Mouse (Mus musculus): Measurements from ENCODE around the gene Gm20388.

Gene Gm20388

DNA sequence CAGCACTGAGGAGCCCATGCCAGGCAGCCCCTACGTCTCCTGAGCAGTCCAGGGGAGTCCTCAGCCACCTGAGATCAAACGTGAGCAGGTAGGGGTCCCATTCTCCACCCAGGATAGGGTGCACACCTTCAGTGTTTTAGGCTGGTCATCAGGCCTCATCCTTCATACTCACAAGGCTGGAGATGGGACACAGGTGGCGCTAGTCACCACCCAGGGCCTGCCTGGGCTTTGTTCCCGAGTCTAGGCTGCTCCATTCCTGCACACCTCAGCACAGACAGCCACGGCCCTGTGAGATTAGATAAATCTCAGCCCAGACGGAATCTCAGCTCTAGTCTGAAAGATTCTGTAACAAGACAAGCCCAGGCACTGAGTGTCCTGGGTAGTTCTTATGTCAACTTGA is 1993.3 kb downstream of the Gm20388 start:
- DNase-seq (ENCODE audit: low spot score in 2 of 2), result no peak

DNA sequence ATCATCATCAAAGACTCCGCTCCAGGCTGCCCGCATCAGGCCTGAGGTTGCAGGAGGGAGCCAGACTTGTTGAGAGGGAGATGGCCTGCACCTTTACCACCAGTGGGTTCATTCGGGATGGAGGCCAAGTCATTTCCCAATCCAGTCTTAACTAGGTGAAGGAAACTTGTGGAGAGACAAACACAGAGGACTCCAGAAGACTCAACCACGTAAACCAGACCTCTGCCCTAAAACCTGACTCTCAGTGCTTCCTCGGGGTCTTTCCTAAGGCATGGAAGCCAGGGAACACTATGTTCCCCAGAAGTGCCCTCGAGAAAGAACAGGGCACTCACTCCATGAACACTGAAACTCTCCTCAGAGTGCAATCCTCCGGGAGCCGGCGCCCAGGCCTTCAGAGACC is 1994.4 kb downstream of the Gm20388 start:
- no peak for DNase-seq (ENCODE audit: low spot score in 2 of 2)

DNA sequence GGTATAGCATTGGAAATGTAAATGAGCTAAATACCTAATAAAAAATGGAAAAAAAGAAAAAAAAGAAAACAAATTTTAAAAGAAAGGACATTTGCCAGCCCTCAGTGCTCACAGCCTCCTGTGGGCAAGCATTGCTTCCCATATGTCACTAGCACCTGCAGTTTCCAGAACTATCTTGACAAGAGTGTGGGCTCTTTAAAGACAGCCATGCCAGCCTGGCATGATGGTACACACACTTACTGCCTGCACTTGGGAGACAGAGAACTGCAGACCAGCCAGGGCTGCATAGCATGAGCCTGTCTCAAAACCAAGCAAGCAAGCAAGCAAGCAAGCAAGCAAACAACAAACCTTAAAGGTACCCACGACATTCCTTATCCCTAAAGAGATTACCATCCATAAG is 1994.8 kb downstream of the Gm20388 start:
- DNase-seq (ENCODE audit: low spot score in 2 of 2), result no peak

DNA sequence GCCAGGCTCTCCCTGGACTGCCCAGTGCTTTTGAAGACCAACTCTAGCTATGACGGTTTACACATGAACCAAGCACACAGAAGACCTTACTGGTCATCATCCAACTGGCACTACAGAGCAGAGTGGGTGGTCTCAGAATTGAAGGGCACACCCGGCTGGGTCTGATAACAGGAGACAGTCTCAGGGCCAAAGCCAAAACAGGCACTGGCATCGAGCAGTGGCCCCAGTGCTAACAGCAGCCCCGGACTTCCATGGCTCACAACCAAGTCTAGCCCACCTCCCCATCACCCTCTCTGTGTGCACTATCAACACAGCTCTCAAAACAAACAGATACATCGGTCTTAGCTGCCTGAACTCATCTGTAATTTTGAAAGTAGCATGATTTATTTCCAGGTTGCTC is 1995.2 kb downstream of the Gm20388 start:
- DNase-seq (ENCODE audit: low spot score in 2 of 2), result no peak

DNA sequence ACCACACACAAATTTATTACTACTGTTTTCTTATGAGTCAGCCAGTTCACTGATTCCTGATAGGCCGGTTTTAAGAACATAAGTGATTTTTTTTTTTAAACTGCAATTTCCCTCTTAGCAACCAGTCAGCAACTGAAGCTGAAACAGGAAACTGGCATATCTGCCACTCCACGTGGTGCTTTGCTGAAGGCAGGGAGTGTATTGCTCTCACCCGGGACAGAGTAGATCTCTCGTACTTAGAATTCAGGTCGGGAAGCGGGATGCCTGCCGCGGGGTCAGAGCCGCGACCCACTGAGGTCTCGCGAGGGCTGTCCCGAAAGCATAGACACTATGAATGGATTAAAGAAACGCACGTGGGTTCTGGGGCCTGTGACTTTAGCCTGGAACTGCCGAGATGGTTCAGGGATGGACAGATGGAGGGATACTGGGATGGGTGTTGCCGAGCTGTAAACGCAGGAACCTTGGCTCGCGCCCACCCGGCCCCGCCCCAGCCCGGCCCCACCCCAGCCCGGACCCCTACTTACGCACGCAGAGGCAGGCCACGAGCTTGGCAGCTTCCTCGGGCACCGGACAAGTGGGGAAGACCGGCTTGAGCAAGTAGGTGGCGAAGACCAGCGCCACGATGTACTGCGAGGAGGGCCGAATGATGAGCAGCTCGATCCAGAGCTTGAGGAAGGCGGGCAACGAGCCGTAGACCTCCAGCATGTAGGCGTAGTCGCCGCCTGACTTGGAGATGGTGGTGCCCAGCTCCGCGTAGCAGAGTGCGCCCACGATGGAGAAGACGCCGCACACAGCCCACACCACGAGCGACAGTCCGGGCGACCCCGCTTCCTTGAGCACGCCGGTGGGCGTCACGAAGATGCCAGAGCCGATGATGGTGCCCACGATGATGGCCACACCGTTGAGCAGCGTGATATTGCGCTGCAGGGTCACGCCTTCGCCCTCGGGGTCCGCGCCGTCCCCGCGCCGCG is 1996.2 kb downstream of the Gm20388 start:
- peak in 1 of 2 experiments; percentile 38 for DNase-seq (ENCODE audit: low spot score in 2 of 2)

DNA sequence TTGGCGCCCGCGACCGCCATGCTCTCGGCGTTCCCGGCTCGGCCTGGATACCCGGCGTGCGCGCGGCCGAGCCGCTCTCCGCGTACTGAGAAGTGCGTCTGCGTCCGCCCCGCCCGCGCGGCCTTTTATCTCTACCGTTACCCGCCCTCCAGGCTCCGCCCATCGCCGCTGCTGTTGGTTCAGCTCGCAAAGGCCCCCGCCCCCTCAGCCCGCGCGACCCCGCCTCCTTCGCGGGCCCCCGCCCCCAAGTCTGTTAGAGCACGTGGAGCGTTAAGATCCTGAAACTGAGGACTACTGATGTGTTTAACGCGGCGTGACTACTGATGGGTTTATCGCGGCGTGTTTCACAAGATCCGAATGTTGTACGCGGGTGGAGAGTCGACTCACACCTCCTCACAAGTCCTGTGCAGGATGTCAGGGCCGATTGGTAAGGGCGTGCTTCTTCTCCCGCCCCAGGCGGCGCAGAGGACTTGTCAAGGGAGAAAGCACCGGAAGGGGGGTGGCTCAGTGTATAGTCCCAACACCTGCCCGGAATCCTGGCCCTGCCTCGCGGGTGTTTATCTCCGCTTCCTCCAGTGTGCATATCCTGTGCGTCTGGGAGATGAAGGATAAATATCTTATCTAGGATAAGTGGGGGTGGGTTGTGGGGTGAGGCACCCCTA is 1997.1 kb downstream of the Gm20388 start, which contains the start of gene Slc7a5:
Slc7a5 (minus strand) TSS at position 108 of the 662 bp plus-strand sequence.
- DNase-seq (ENCODE audit: low spot score in 2 of 2), result peak; percentile 85 to 92

DNA sequence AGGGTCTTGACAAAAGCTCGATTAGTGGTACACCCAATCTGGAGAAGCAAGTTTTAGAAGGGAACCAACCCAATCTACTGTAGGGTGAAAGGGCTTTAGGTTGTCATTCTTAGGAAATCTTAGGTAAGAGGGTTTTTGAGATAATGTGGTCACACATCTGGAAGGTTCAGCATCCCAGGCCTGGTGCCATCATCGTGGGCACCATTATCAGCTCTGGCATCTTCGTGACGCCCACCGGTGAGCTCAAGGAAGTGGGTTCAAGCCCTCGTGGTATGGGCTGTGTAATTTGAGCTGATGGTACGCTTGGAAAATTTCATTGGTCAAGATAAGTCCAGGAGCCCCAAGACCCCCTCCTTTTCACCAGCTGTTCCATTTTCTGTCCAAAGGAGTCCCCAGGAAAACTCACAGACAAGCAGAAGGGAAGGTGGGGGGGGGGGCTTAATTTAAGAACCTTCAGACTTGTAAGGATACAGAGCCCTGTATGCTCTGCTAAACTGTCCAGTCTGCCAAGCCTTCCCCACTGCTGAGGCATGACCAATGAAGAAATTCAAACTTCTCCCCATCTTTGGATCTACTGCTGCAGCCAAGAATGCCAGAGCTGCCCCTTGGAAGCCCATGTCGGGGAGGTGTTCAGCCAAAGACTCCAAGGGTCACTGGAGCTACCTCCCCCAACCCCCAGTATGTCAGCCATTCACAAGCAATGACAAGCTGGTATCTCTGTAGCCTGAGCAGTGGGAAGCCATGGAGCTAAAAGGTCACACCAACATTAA is 1997.9 kb downstream of the Gm20388 start:
- DNase-seq (ENCODE audit: low spot score in 2 of 2), result no peak

DNA sequence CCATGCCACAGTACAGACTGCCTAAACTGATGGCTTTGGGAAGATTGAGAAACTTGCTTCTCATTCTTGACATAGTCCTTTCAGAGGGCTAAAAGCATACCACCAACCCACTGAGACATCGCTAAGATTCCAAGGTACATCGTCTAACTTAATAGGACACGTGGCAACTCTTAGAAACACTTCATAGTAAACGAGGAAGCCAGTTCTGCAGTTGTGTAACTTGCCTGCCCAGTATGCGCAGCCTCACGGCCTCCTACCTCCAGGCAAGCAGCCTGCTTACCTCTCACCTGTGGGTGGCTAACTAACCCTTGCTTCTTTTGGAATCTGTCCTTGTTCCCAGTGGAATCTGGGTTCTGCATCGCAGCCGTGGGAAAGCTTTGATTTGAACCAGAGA is 1998.5 kb downstream of the Gm20388 start:
- DNase-seq (ENCODE audit: low spot score in 2 of 2), result no peak

DNA sequence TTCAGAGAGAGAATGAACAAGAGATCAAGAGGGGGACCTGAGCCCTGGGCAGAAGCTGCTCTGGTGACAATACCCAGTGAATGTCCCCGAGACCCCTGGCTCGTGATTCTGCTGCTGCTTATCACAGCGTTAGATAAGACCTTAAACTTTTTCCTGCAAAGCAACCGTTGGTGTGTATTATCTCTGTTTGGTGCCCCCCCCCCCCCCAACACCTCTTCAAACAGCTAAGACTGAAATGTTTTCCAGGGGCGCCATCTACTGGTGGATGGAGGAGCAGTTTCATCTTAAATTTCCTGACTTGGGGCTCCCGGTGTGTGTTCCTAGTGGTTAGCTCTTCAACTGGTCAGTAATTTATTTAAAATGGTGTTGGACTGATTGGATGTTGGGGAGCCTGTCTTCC is 1999.0 kb downstream of the Gm20388 start:
- DNase-seq (ENCODE audit: low spot score in 2 of 2), result peak in 1 of 2 experiments; percentile 56

DNA sequence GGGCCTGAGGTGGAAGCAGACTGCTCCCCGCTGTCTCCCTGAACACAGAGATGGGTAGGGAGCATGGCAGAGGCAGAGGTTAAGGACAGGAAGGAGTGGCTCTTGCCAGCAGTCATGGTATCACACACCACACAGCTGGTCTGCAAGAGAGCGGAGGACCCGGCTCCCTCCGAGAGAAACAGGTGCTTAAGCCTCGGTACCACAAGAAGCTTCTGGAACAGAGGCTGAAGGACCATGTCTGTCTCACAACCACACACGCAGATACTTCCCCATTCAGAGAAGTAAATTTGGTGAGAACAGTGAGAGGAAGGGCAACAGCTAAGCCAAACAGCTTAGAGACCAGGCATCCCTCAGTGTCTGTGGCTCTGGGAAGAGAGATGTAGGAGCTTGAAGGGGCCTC is 2000.8 kb downstream of the Gm20388 start:
- no peak for DNase-seq (ENCODE audit: low spot score in 2 of 2)

DNA sequence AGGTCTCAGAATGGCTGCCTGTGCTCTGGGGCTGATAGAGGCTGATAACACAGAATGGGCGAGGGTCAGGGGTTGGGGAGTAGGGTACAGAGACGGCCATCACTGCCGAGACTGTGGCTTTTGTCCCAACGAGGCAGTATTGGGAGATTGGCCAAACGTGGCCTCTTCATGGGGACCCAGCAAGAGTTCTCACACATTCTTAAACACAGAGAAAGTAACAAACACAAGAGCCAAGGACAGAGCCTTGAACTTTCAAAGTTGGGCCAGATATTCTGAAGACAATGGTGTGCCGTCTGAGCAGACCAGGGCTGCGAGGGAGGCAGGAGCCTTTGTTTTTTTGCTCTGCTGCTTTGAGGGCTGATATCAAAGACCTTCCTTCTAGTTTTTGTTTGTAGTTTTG is 2001.3 kb downstream of the Gm20388 start:
- no peak for DNase-seq (ENCODE audit: low spot score in 2 of 2)

DNA sequence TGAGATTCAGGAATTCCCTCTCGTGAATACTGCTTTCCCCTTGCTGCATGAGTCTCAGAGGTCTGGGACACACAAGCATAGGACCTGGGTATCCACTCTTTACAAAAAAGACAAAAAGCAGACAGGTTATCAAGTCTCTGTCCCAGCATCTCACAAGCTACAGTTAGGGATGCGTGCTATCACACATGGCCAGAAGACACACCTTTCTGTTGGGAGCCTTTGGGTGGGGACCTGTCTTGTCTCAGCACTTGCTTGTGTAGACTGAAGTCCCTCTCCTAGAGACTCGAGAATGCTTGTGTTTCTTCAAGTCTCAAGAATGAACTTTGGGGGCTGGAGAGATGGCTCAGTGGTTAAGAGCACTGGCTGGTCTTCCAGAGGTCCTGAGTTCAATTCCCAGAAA is 2002.2 kb downstream of the Gm20388 start:
- DNase-seq (ENCODE audit: low spot score in 2 of 2), result no peak

DNA sequence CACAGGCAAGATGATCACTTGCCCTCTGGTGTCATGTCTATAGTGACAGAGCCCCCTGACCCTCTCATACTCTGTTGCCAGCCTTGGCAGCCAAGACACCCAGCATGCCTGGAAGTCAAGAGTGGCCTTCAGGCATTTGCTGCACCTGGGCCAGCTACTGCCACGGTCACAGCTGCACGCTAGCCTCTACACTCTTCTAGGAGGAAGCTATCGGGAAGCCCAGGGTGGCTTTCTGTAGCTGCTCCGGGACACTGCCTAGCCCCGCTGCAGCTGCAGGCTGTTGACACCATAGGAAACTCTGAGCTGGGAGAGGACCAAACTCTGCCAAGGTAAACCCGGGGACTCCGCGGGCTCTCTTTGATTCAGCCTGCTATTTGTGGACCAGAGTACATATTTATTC is 2002.7 kb downstream of the Gm20388 start:
- DNase-seq (ENCODE audit: low spot score in 2 of 2), result no peak

DNA sequence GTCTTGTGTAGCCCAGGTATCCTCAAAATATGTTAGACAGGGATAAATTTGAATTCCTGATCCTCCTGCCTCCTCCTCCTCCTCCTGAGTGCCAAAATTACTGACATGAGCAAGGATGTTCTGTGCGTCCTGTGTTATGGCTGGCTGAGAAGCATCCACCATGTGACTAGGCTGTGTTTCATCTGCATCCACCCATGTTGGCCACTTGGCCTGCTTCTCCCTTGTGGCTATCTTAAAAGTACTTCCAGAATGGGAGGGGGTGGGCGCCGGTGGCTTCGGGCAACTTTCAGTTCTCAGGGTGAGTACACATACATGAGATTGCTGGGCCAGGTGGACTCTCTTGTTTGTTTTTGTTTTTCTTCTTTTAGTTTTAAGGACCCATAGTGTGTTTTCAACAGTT is 2008.5 kb downstream of the Gm20388 start:
- DNase-seq (ENCODE audit: low spot score in 2 of 2), result no peak

DNA sequence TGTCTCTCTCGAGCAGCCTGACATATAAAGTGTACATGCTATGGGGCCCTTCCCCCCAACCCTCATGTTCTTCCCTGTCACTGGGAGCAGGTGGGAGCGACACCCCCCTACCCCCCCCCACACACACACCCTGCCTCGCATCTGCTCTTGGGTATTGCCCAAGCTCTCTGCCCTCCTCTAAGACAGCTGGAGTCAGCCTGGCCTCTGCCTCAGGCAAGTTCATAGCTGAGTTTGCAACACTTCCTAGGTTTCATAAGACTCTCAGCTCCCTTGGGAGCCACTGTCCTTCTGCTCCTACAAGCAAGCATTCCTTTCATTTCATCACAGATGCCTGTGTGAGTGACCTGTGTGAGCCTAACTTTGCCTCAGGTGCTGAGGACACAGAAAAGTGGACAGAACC is 2009.1 kb downstream of the Gm20388 start:
- DNase-seq (ENCODE audit: low spot score in 2 of 2), result no peak

DNA sequence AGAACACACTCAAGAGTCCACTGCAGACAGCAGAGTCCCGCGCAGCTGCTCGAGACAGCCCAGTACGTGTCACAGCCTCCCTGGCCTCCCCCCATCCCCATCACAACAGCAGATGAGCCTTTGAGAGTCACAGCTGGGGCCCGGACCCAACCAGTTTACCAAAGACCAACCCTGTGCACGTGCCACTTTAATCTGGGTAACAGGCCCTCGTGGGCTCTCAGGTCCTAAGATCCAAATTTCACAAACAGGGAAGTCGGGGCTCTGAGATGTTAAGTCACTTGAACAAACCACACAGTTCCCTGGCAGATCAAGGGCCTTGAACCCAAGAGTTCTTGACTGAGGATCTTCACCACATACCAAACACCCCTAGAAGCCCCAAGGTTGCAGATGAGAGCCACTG is 2010.9 kb downstream of the Gm20388 start:
- no peak for DNase-seq (ENCODE audit: low spot score in 2 of 2)

DNA sequence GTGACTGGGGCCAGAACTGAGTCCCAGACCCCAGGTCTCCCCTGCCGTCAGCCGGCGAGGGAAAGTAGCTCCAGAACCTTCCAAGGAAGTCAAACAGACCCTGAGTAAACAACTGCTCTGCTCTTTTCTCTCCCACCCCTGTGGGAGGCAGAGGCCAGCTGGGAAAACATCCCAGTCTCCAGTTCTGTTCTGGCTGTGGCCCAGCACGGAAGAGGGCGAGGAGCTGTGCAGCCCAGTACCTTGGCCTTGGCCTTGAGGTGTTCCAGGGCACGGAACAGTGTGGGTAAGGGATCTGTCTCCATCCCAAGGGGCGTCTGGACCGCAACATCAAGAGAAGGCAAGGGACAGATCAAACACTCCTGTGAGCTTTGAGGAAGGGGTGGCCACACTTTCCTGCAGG is 2011.5 kb downstream of the Gm20388 start:
- DNase-seq (ENCODE audit: low spot score in 2 of 2), result no peak

DNA sequence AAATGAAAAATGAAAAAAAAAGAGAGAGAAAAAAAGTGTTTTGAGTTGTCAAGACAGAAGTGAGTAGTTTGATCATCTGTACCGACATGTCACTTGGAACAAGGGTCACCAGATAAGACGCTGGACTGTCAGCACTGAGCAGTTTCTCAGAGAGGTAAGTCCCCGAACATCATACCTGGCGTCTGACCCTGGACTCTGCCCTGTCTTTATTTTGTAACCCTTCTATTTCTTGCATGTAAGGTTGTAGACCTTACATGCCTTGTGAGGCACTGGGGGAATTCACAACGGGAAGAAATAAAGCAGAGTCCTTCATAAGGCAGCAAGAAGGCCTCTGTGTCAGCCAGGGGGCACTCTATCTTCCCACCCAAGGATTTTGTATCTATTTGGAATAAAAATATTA is 2014.0 kb downstream of the Gm20388 start:
- DNase-seq (ENCODE audit: low spot score in 2 of 2), result no peak

DNA sequence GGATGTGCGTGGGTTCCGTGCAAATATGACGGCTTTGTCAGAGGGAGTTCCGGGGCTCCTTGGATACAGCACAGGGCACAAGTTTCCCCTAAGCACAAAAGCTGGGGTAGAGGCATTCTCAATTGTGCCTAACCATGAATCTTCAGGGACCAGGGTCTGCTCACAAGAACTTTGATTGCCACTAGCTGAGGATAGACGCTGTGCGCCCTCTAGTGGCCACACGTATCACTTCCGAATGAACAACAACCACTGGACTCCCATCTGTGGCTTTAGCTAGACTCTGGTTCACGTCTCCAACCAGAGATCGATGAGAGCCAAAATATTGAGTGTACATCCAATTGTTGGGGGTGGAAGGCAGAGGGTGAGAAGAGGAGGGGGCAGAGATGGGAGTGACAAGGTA is 2015.0 kb downstream of the Gm20388 start:
- DNase-seq (ENCODE audit: low spot score in 2 of 2), result peak; percentile 38 to 62

DNA sequence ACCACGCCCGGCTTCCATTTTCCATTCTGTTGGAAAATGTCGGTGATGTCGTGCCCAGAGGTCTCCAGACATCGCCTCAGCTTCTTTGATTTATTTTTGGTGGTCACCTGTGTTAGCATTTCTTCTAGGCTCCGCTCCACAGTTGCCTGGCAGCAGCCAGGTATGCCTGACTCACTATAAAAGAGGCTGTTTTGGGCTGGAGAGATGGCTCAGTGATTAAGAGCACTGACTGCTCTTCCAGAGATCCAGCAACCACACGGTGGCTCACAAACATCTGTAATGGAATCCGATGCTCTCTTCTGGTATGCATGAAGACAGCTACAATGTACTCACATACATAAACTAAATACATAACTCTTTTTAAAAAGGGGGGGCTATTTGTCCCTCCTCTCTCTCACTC is 2015.6 kb downstream of the Gm20388 start:
- DNase-seq (ENCODE audit: low spot score in 2 of 2), result no peak

DNA sequence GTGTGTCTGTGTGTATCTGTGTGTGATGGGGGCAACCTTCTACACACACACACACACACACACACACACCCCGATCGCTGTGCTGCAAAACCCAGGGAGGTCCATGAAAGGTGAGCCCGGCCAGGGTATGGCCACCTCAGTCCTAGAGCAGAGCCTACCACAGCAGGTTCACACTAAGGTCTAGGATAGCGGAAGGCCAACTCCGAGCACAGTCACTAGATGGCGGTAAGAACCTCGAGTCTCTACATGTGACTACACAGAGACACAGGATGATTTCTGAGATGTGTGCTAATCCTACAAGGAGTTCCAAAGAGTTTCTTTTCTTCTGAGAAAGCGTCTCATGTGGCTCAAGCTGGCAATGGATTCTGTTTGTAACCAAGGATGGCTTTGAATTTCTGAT is 2016.7 kb downstream of the Gm20388 start:
- DNase-seq (ENCODE audit: low spot score in 2 of 2), result no peak

DNA sequence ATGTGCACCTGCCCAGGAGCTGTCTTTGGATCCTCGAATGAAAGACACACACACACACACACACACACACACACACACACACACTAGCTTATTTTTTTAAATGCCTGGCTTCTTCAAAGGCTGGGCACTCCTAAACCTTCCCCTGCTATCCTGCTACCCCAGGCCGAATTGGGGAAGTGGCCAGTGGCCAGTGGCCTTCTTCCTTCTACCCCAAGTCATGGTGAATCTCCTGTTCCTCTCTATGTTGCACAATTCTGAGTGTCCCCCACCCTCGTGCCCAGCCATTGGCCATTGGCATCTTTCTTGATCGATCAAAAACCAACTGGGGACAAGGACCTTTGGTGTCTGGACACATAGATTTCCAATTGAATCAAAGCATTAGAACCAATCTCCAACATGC is 2019.4 kb downstream of the Gm20388 start:
- DNase-seq (ENCODE audit: low spot score in 2 of 2), result no peak

Measured in urinary bladder, adult 18-20 months (tissue).